Mouse (Mus musculus) layer of hippocampus, postnatal 10 days (tissue): ENCODE measurements around the gene Uevld. TPM values are rescaled to one million over a fixed set of nuclear protein-coding genes. Genes with fewer than 3 reads are reported as not detected.
"Not testable (repeated sequence)": the region's sequence is repeated elsewhere in the genome, so short reads cannot be mapped to it uniquely, and the experiment has no call there.

ENCODE experiments used
- DNase-seq, 2 experiments: peaks; one replicate each; pipeline ENCODE4 v3.0.0; 2021; ENCODE audit warnings: low spot score in 2 of 2
- long read RNA-seq: library from polyadenylated mRNA; stranded (forward); transcript quantifications from one replicate; pipeline ENCODE4 v2.0.0, GENCODE M21; 2023
- total RNA-seq, 2 experiments: library from RNA; stranded (reverse); gene quantifications; 2 replicates each; pipeline ENCODE4 v1.2.3; 2021

Uevld gene
- 10 to 100 TPM; 11.4 TPM for total RNA-seq
- long read RNA-seq, full-length matches to known transcripts, result 5 of 7 reads
- long read RNA-seq, partial matches to known transcripts, result 0 of 7 reads
- long read RNA-seq, other reads (novel, unspliced or antisense), result 2 of 7 reads

DNA sequence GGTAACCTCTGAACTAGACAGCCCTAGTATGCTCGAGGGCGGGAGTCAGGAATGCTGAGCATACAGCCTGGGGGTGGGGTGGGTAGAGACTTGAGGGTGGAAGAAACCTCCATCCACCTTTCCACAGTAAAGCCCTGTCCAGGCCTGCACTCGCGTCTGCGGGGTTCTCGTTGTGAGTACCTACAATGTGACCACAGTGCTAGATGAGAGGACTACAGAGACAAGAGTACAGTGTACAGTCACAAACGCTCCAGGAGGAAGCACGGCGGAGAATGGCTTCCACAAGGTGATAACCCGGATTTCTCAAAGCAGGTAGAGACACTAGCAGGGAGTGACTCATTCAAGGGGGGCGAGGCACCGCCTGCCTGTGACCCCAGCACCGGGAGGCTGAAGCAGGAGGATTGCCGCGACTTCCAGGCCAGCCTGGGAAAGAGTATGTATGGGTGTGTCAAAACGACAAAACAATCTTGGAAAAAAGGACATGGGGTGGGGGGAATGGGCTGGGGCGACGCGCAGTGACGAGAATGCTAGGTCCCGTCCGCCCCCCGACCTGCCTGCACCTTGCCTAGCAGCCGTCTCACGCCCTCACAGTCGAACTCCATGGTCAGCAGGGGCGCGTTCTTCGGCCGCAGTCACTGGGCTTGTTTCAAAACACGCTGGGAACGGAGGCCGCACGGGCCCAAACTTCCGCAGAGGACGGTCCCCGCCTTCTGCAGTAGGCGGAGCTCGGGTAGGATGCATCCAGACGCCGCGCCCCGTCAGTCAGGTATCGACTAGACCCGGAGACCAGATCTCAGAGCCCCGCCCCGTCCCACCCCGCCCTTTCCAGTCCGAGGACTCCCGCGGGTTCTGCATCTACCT is at the start of gene Uevld:
Uevld (minus strand) TSS at position 697 of the 861 bp plus-strand sequence.
- DNase-seq, result peak; percentile 89 to 92

DNA sequence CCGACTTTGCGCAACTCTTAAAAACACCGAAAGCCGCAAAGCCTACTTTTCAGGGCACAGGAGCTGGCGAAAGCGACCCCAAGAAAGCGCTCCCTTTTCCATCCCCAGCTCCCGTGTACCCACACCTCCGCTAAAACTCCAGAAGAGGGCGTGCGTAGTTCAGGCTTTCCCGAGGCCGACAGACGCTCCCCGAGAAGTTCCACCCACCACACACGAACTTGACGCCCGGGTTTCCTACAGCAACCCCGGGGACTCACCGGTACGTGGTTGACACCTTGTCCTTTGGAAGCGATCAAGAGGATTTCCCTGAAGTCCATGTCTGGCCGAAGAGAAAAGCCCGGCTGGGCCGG is 49.5 kb upstream of the Uevld start:
- DNase-seq, result no peak

DNA sequence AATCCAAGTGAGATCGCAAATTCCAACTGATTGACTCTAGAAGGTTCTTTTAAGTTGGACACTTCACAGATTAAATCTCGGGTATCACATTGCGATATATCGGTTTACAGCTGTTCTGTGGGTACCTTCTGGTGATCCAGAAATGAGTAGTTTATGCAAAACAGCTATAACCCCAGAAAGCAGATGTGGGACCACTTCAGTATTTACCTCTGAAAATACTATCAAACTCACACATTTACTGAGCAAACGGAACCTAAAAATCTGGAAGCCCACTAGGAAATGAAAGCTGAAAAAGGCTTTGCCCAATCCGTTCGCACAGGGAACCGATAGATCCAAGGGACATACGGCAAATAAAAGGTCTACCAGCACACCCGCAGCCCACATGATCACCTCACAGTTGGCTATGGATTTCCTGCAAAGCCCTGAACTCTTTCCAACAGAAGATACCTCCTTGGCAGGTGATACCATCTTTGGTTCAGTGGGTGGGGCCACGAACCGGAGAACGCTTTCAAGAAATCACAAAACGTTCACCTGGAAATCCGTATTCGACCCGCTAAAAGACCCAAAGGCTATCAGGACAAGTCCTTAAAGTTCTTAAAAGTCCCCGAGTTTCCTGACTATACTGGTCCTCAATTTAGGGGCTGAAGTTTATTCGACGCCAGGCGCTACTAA is 48.9 kb upstream of the Uevld start:
- no peak for DNase-seq

GRCm38 (mm10) chr7:47003411-47004115 is 45.2 kb upstream of the Uevld start:
- DNase-seq, result no peak

- no peak for DNase-seq
These were observed 43.6 kb upstream of the Uevld start for GRCm38 (mm10) chr7:47001900-47002275.

- no peak for DNase-seq
These were observed 43.0 kb upstream of the Uevld start for GRCm38 (mm10) chr7:47001125-47001899.

- DNase-seq, result no peak
These were observed 42.3 kb upstream of the Uevld start for GRCm38 (mm10) chr7:47000644-47000983.

- no peak for DNase-seq
These were observed 41.8 kb upstream of the Uevld start for GRCm38 (mm10) chr7:46999983-47000643.

- DNase-seq, result no peak
These were observed 40.6 kb upstream of the Uevld start for GRCm38 (mm10) chr7:46998942-46999341.

- DNase-seq, result no peak
These were observed 39.5 kb upstream of the Uevld start for GRCm38 (mm10) chr7:46997644-46998395.

DNA sequence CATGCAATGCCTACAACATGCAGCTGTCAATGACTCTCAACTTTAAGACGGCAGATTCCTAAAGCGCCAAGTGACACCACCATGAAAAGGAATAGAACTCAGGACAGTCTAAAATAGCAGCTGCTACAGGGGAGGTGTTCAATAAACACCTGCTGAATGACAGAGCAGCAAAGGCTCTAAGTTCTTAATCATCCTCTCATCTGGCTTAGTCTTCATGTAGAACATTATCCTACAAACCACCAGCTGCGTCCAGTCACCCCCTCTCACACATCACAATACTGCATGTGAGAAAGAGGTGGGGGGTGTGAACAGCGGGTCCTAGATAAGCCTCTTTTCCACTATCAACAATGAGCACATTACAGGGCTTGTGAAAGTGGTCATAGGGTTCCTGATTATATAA is 38.7 kb upstream of the Uevld start:
- no peak for DNase-seq

DNA sequence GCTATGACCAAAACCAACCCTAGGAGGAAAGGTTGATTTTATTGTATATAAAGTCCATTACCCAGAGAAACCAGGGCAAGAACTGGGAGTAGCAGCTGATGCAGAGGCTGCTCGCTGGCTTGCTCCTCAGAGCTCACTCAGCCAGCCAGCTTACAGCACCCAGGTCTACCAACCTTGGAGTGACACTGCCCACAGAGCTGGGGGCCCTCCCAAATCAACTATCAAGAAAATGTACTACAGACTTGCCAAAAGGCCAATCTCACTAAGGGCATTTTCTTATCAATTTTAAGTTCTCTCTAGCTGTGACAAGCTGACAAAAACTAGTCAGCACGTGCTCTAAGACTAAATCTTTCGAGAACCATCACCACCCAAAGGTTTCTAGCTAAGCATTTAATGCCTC is 37.2 kb upstream of the Uevld start:
- DNase-seq, result no peak

DNA sequence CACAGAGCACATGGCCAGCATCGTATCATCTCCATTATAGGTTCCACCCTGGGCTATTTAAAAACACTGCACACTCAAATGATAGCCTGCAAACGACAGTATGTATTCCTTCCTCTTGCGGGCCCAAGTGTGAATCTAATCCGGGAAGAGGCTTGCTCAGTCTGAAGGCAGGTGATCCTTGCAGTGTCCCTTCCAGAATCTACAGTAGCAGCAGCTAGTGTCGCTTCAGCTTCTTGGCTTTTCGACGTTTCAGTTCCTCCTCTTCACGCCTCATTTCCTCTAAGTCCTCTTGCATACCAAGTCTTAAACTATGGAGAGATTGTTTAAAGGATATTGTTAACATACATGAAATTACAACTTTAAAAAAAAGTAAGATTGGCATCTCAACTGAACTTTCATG is 34.8 kb upstream of the Uevld start:
- DNase-seq, result no peak

DNA sequence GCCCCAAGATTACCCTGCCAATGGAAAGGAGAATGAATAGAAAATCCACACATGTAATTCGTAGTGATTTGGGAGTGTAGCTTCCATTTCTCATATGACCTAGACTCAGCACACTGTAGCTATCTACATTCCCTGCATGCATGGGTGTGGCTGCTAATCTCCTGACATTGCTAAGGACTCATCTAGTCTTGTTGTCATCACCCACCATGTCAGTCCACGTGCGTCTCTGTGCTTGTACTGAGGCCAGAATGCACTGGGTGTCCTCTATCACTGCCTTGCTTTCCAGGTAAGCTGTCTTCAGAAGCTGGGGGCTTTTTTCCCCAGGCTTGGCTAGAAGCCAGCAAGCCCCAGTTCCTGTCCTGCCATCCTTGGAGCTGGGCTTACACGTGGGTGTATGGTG is 31.1 kb upstream of the Uevld start:
- not testable (repeated sequence) for DNase-seq

DNA sequence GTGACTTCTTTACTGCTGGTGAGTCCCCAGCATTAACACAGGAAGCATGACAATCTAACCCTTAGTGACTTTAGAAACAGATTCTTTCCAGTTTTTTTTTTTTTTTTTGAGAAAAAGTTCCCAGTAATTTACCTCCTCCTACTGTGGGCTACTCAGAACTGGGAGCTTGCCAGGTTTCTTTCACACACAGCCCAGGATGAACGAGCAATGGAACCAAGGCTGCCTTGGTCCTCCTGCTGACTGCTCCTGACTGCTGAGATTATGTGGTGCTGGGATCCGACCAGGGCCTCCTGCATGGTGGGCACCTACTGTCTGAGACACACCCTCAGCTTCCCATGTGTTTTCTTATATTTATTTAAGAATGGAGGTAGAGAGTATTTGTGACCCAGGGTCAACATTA is 28.7 kb upstream of the Uevld start:
- DNase-seq, result no peak

GRCm38 (mm10) chr7:46986646-46987045 is 28.3 kb upstream of the Uevld start:
- no peak for DNase-seq

DNA sequence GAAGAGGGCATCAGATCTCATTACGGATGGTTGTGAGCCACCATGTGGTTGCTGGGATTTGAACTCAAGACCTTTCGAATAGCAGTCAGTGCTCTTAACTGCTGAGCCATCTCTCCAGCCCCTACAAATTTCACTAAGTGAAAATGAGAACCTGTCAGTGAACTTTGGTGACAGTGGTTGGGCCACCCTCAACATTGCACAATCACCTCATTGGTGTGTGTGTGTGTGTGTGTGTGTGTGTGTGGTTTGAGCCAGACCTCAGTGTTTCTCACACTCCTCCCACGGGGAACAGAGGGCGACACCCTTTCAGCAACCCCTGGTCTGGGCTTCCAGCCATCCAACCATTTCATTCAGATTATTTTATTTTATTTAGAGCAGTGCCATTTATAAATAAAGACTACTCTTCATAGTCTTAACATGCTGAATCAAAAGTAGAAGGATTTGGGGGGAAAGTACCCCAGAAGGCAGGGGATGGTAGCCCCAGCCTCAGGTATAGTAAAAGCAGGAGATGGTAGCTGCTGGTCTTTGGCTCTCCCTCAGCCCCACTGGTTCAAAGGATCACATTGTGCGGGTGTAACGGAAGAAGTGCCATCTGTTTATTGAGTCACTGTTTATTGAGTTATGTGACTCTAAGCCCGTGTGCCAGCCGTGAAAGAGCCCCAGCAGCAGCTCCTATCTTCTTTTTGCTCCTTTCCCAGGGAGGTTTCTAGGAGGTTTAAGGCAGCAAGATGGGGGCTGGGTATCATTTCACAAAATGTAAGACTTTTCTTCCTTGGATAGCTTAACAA is 27.6 kb upstream of the Uevld start:
- no peak for DNase-seq

DNA sequence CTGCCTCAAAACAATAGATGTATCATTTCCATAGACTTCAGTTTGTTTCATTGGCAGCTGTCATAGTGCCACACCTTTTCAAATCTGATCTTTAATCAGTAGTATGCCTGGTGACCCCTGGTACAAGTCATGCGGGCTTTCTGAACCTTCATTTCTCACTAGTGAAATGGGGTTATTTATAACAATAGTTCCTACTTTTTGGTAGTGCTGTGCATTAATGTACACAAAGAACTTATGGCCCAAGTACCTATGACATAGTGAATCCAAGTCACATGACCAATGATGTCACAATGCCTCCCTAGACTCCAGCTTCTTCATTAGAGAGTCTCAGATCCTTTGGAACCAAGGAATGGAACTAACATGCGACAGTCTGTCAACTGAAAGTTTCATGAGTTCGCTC is 25.0 kb upstream of the Uevld start, which contains the start of gene Gm9999:
Gm9999 (plus strand) TSS at position 301 of the 400 bp plus-strand sequence.
- no peak for DNase-seq

DNA sequence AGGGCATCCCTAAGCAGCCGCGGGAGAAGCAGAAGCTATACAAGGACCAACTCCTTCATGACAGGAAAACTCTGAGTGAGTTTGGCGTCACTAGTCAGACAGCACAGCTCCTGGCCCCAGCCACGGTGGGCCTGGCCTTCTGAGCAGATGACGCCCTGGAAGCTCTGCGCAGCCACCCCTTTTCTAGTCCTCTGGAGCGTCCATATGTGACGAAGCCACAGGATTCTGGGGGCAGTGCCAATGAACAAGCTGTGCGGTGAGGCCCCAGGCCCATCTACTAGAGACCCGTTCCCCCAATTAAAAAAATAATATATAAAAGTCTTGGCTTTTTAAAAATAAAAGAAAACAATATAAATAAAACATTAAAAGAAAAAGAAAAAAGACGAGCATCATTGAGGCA is 17.1 kb upstream of the Uevld start:
- DNase-seq, result no peak
